ENCODE assay signal across 25 mouse cellular contexts in the genomic region with DNA sequence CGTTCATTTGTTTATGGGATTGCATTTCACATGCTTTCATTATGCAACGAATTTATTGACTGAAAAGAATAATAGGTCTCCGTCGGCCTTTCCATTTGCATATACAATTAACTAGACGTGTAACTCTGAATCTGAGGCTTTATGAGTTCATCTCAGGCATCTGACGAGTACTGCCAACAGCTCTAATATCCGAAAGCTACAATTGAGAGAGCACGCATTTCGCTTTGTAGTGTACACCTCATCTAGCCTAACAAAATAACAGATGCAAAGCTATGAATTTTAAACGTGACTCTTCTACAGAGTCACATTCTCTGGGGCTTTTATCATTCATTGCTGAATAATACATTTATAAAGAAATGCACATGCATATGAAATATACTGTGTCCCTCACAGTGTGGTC.
DNase-seq lines count a peak whose midpoint lies in the region; ATAC-seq and TF ChIP-seq lines count a peak whose summit lies in the region.
"Had no signal": no experiment of that assay in that cellular context is flagged by ENCODE, and none has a peak within 500 bp of the region (broad histone marks: within the 10 kb centered on the region; RNA-seq: fewer than 3 reads in every experiment).

No protein-coding gene starts in this region.

- no peaks in the 10 kb centered on the region for H3K4me1 ChIP-seq in hindbrain, embryonic 11.5 days (replicated peaks; ENCODE audit: control insufficient read depth, insufficient read depth, low read length)
- H3K4me1 ChIP-seq in hindbrain, postnatal 0 days (ENCODE audit: insufficient read depth, low read length) = no peaks in the 10 kb centered on the region
- no peaks in the 10 kb centered on the region for H3K4me1 ChIP-seq in midbrain, embryonic 12.5 days
- H3K4me1 ChIP-seq in midbrain, embryonic 11.5 days (ENCODE audit: control insufficient read depth, insufficient read depth, low read length) = no peaks in the 10 kb centered on the region
- H3K4me1 ChIP-seq in neural tube, embryonic 11.5 days (ENCODE audit: control insufficient read depth, insufficient read depth, low read length) = no peaks in the 10 kb centered on the region
- H3K4me1 ChIP-seq in neural tube, embryonic 15.5 days = no peaks in the 10 kb centered on the region
- H3K4me1 ChIP-seq in neural tube, embryonic 14.5 days (ENCODE audit: control insufficient read depth, insufficient read depth, low read length) = no peaks in the 10 kb centered on the region
- H3K4me1 ChIP-seq: forebrain, embryonic 10.5 days; forebrain, embryonic 13.5 days; heart, embryonic 10.5 days; heart, embryonic 13.5 days; hindbrain, embryonic 15.5 days had no signal

- no peak overlapping the region for H3K4me3 ChIP-seq in hindbrain, embryonic 11.5 days (ENCODE audit: low read depth, low read length)
- no peak overlapping the region for H3K4me3 ChIP-seq in hindbrain, postnatal 0 days (ENCODE audit: low read length)
- H3K4me3 ChIP-seq in midbrain, embryonic 12.5 days = no peak overlapping the region
- no peak overlapping the region for H3K4me3 ChIP-seq in midbrain, embryonic 11.5 days (ENCODE audit: low read depth, low read length)
- no peak overlapping the region for H3K4me3 ChIP-seq in neural tube, embryonic 11.5 days (ENCODE audit: low read depth, low read length)
- no peak overlapping the region for H3K4me3 ChIP-seq in neural tube, embryonic 15.5 days (replicated peaks)
- H3K4me3 ChIP-seq in neural tube, embryonic 14.5 days (ENCODE audit: low read depth, low read length) = no peak overlapping the region
- H3K4me3 ChIP-seq: forebrain, embryonic 10.5 days; forebrain, embryonic 13.5 days; heart, adult 2 months; heart, embryonic 10.5 days; heart, embryonic 13.5 days; hindbrain, embryonic 15.5 days had no signal

- no peaks in the 10 kb centered on the region for H3K27me3 ChIP-seq in hindbrain, embryonic 11.5 days (ENCODE audit: control insufficient read depth, insufficient read depth, low read length)
- H3K27me3 ChIP-seq in hindbrain, postnatal 0 days (ENCODE audit: insufficient read depth, low read length) = no peaks in the 10 kb centered on the region
- H3K27me3 ChIP-seq in midbrain, embryonic 12.5 days = no peaks in the 10 kb centered on the region
- H3K27me3 ChIP-seq in midbrain, embryonic 11.5 days (ENCODE audit: control insufficient read depth, insufficient read depth, low read length) = no peaks in the 10 kb centered on the region
- H3K27me3 ChIP-seq in neural tube, embryonic 11.5 days (ENCODE audit: control insufficient read depth, insufficient read depth, low read length) = no peaks in the 10 kb centered on the region
- H3K27me3 ChIP-seq in neural tube, embryonic 15.5 days (replicated peaks) = no peaks in the 10 kb centered on the region
- H3K27me3 ChIP-seq in neural tube, embryonic 14.5 days (ENCODE audit: control insufficient read depth, insufficient read depth, low read length) = no peaks in the 10 kb centered on the region
- H3K27me3 ChIP-seq: forebrain, embryonic 13.5 days; heart, embryonic 13.5 days; hindbrain, embryonic 15.5 days had no signal

- H3K36me3 ChIP-seq in hindbrain, embryonic 11.5 days (ENCODE audit: control insufficient read depth, insufficient read depth, low read length) = no peaks in the 10 kb centered on the region
- H3K36me3 ChIP-seq in hindbrain, postnatal 0 days (ENCODE audit: insufficient read depth, low read length) = no peaks in the 10 kb centered on the region
- no peaks in the 10 kb centered on the region for H3K36me3 ChIP-seq in midbrain, embryonic 12.5 days
- no peaks in the 10 kb centered on the region for H3K36me3 ChIP-seq in midbrain, embryonic 11.5 days (ENCODE audit: control insufficient read depth, insufficient read depth, low read length)
- H3K36me3 ChIP-seq in neural tube, embryonic 11.5 days (ENCODE audit: control insufficient read depth, insufficient read depth, low read length) = no peaks in the 10 kb centered on the region
- no peaks in the 10 kb centered on the region for H3K36me3 ChIP-seq in neural tube, embryonic 15.5 days
- no peaks in the 10 kb centered on the region for H3K36me3 ChIP-seq in neural tube, embryonic 14.5 days (ENCODE audit: control insufficient read depth, insufficient read depth, low read length)
- H3K36me3 ChIP-seq: forebrain, embryonic 10.5 days; heart, embryonic 10.5 days; heart, embryonic 13.5 days; hindbrain, embryonic 15.5 days had no signal

- TF ChIP-seq CTCF in hindbrain, postnatal 0 days (IDR thresholded peaks at IDR 0.05; ENCODE audit: low read depth) = no peak

- no peak for DNase-seq in hindbrain, embryonic 11.5 days (ENCODE audit: low spot score)
- no peak for DNase-seq in hindbrain, postnatal 0 days (ENCODE audit: low spot score)
- DNase-seq in midbrain, embryonic 11.5 days (ENCODE audit: low spot score, missing footprints) = no peak
- no peak for DNase-seq in neural tube, embryonic 11.5 days (ENCODE audit: low spot score)
- DNase-seq in kidney, postnatal 10 days = no peak
- DNase-seq: adrenal gland, adult 8-10 months; adrenal gland, postnatal 25 days; cerebellum, adult 18-20 months; cerebellum, adult 9-10 months; cerebellum, postnatal 14 days; gastrocnemius, postnatal 10 days; gastrocnemius, postnatal 36 days; heart, adult 2 months; heart, postnatal 14 days; heart, postnatal 4 days had no signal

- H3K27ac ChIP-seq in hindbrain, embryonic 11.5 days (ENCODE audit: low read depth, low read length) = no peak overlapping the region
- no peak overlapping the region for H3K27ac ChIP-seq in hindbrain, postnatal 0 days
- no peak overlapping the region for H3K27ac ChIP-seq in midbrain, embryonic 12.5 days (replicated peaks)
- no peak overlapping the region for H3K27ac ChIP-seq in midbrain, embryonic 11.5 days (ENCODE audit: low read depth, low read length)
- H3K27ac ChIP-seq in neural tube, embryonic 11.5 days (ENCODE audit: low read depth, low read length) = no peak overlapping the region
- H3K27ac ChIP-seq in neural tube, embryonic 15.5 days (replicated peaks) = no peak overlapping the region
- H3K27ac ChIP-seq in neural tube, embryonic 14.5 days (ENCODE audit: low read depth, low read length) = no peak overlapping the region
- H3K27ac ChIP-seq: forebrain, embryonic 10.5 days; forebrain, embryonic 13.5 days; heart, adult 2 months; heart, embryonic 10.5 days; heart, embryonic 13.5 days; hindbrain, embryonic 15.5 days had no signal

- ATAC-seq in hindbrain, embryonic 11.5 days (ENCODE audit: low FRiP score) = 0 out of 2 replicates have a peak, but pooled peaks have one; percentile 38
- no peak for ATAC-seq in hindbrain, postnatal 0 days
- peak; percentile 54 for ATAC-seq in midbrain, embryonic 12.5 days (ENCODE audit: low FRiP score, low read depth)
- no peak for ATAC-seq in midbrain, embryonic 11.5 days (ENCODE audit: low FRiP score)
- 0 out of 2 replicates have a peak, but pooled peaks have one; percentile 45 for ATAC-seq in neural tube, embryonic 11.5 days (ENCODE audit: insufficient read depth, low FRiP score, low TSS enrichment)
- no peak; the same call in 1 of the 2 replicates for ATAC-seq in neural tube, embryonic 15.5 days (ENCODE audit: low FRiP score)
- peak; percentile 79; the same call in 1 of the 2 replicates for ATAC-seq in neural tube, embryonic 14.5 days (ENCODE audit: low read depth)
- ATAC-seq: activated CD4-positive, CD25-positive, alpha-beta regulatory T cell, adult 4 months; forebrain, embryonic 13.5 days; forebrain, embryonic 16.5 days had no signal

- 84% methylated on average over 10 of the region's 10 CpGs for WGBS in hindbrain, embryonic 11.5 days
- WGBS in hindbrain, postnatal 0 days = 57% methylated on average over 10 of the region's 10 CpGs
- WGBS in midbrain, embryonic 12.5 days = 70% methylated on average over 10 of the region's 10 CpGs
- 81% methylated on average over 10 of the region's 10 CpGs for WGBS in midbrain, embryonic 11.5 days
- WGBS in neural tube, embryonic 11.5 days = 76% methylated on average over 10 of the region's 10 CpGs
- WGBS in neural tube, embryonic 15.5 days = 35% methylated on average over 10 of the region's 10 CpGs
- 44% methylated on average over 10 of the region's 10 CpGs for WGBS in neural tube, embryonic 14.5 days

- no peak overlapping the region for H3K4me2 ChIP-seq in hindbrain, embryonic 11.5 days (replicated peaks; ENCODE audit: low read depth, low read length)
- H3K4me2 ChIP-seq in hindbrain, postnatal 0 days (ENCODE audit: low read depth, low read length) = no peak overlapping the region
- H3K4me2 ChIP-seq in midbrain, embryonic 12.5 days (replicated peaks) = no peak overlapping the region
- H3K4me2 ChIP-seq in midbrain, embryonic 11.5 days = no peak overlapping the region
- no peak overlapping the region for H3K4me2 ChIP-seq in neural tube, embryonic 11.5 days (ENCODE audit: low read depth)
- H3K4me2 ChIP-seq in neural tube, embryonic 15.5 days = no peak overlapping the region
- no peak overlapping the region for H3K4me2 ChIP-seq in neural tube, embryonic 14.5 days (ENCODE audit: low read depth, low read length)
- H3K4me2 ChIP-seq: forebrain, embryonic 13.5 days; heart, embryonic 13.5 days; hindbrain, embryonic 15.5 days had no signal

- H3K9me3 ChIP-seq in hindbrain, embryonic 11.5 days (ENCODE audit: control insufficient read depth, low read length) = no peaks in the 10 kb centered on the region
- no peaks in the 10 kb centered on the region for H3K9me3 ChIP-seq in hindbrain, postnatal 0 days (ENCODE audit: low read length)
- H3K9me3 ChIP-seq in midbrain, embryonic 12.5 days = no peaks in the 10 kb centered on the region
- no peaks in the 10 kb centered on the region for H3K9me3 ChIP-seq in midbrain, embryonic 11.5 days (ENCODE audit: control insufficient read depth, low read length)
- H3K9me3 ChIP-seq in neural tube, embryonic 11.5 days (ENCODE audit: control insufficient read depth, low read length) = no peaks in the 10 kb centered on the region
- H3K9me3 ChIP-seq in neural tube, embryonic 15.5 days (replicated peaks) = no peaks in the 10 kb centered on the region
- H3K9me3 ChIP-seq in neural tube, embryonic 14.5 days (ENCODE audit: control insufficient read depth, low read length) = no peaks in the 10 kb centered on the region
- H3K9me3 ChIP-seq: forebrain, embryonic 10.5 days; forebrain, embryonic 13.5 days; heart, embryonic 10.5 days; heart, embryonic 13.5 days; hindbrain, embryonic 15.5 days had no signal

- H3K9ac ChIP-seq in hindbrain, embryonic 11.5 days (ENCODE audit: low read depth, low read length) = no peak overlapping the region
- H3K9ac ChIP-seq in hindbrain, postnatal 0 days (replicated peaks; ENCODE audit: low read length) = no peak overlapping the region
- H3K9ac ChIP-seq in midbrain, embryonic 12.5 days (replicated peaks) = no peak overlapping the region
- H3K9ac ChIP-seq in midbrain, embryonic 11.5 days (ENCODE audit: low read length) = no peak overlapping the region
- H3K9ac ChIP-seq in neural tube, embryonic 11.5 days (ENCODE audit: low read length) = no peak overlapping the region
- H3K9ac ChIP-seq in neural tube, embryonic 15.5 days (replicated peaks) = no peak overlapping the region
- H3K9ac ChIP-seq in neural tube, embryonic 14.5 days (replicated peaks; ENCODE audit: low read depth, low read length) = no peak overlapping the region
- H3K9ac ChIP-seq: forebrain, embryonic 13.5 days; heart, embryonic 13.5 days; hindbrain, embryonic 15.5 days had no signal

Comparison
In these comparisons a context has a peak if more than half of its experiments do, and no peak if none do; other contexts are left out.
1. ATAC-seq: peak in hindbrain, embryonic 11.5 days (single experiment), midbrain, embryonic 12.5 days (single experiment), neural tube, embryonic 11.5 days (single experiment) and neural tube, embryonic 14.5 days (single experiment); none in hindbrain, postnatal 0 days (single experiment), midbrain, embryonic 11.5 days (single experiment) and neural tube, embryonic 15.5 days (single experiment).